Mouse (Mus musculus): ENCODE measurements around the gene Ttll5. TPM values are rescaled to one million over a fixed set of nuclear protein-coding genes. Genes with fewer than 3 reads are reported as not detected.

The Ttll5 gene
- total and polyA plus RNA-seq, 3 experiments, result 12.5 to 27.4 (median 26.1) TPM

DNA sequence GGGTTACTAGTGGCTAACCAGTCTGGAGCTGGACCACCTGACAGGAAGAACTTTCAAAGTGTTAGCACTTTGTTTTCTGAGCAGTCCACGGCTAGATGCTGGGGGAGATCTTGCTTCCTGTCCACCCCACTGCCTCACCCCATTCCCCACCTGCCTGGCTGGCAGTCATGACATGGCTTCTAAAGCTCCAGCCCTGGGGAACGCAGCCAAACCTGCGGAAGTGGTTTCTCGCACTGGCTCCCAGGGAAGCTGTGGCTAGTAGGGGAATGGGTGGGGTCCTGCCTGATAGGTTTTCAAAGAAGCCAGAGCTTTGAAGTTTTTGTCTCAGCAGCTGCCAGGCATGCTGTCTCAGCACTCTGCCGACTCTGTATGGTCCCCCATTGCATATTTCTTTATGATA lies 145.1 kb downstream of the Ttll5 start:
- no peak for DNase-seq

DNA sequence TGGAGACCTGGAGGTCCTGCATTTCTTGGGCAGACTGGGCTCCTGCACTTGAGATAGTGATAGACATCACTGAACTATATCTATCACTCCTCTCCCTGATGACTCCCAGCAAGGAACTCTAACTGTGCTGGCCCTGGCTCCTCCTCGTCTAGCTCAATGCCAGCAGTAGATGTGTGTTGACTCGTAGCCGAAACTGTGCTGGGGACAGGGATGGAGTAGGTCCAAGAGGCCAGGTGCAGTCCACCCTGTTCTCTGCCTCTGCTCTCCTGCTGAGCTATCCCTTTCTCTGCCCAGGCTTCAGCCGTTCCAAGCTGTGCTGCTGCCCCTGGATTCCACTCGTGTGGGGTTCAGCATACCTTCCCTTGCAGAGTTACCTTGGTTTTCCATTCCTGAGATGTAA lies 145.7 kb downstream of the Ttll5 start:
- no peak for DNase-seq

DNA sequence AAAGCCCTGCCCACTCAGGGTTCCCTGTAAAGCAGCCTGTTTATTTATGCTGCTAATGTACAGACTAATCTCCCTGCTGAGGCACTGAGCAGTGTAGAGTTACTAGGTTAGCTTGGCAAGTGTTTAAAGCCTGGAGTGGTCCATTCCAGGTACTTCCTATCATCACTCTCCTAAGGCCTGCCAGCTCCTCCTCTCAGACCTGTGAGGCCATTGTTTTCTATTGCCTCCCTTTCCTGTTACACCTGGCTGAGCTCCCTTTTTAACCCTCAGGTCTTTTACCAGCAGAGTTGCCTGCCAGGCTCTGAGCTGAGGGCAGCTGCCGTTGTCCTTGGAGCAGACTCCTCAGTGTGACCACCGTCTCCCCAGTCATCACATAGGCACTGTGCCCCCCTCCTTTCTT lies 146.3 kb downstream of the Ttll5 start:
- DNase-seq, result no peak

DNA sequence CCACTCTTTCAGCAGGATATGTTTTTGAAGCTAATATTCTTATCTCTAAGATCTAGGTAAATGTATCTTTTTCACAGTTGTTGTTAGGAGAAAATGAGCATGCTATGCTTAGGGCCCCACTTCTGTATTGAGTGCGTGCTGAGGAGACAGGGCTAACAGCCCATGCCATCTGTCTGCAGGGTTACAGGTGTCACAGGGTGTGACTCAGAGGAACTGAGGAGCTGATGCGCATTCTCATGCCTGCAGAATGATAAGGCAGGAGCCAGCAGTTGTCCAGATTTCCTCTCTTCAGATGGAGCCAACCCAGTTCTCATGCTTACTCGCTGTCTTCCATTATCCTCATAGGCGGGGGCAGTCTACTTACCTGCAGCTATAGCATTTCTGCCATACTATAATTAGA lies 147.2 kb downstream of the Ttll5 start:
- no peak for DNase-seq

DNA sequence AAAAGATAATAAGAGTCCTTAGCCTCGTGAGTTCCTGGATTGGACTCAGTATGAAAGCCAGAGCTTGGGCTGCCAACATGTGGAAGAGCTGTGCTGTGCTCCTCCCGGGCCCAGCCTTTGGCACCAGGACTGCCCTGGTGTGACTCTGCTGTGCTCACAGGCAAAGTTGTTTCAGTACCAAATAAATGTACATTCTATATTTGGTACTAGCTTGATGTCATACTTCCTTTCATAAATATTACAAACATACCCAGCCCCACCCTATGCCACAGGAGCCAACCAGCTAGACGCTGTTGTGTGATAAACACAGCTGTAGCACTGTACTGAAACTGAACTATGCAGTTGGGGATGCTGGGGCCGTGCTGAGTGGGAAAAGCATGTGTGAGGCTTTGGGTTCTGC lies 149.1 kb downstream of the Ttll5 start:
- no peak for DNase-seq

DNA sequence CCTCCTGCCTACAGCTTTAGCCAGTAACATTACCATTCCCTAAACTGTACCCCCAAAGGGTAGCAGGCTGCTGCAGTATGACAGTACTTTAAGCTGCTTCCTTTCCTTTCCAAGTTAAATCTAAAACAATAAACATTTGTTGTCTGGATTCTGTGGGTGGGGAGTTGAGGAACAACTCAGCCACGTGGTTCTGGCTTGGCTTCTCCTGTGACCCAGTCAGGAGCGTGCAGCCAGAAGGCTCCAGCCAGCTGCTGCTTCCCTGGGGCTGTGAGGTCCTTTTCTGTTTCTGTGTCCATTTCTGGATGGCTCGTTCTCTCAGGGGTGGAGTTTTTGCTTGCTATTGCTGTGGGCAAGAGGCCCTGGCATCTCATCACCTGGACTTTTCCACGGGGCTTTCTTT lies 149.6 kb downstream of the Ttll5 start:
- no peak for DNase-seq

DNA sequence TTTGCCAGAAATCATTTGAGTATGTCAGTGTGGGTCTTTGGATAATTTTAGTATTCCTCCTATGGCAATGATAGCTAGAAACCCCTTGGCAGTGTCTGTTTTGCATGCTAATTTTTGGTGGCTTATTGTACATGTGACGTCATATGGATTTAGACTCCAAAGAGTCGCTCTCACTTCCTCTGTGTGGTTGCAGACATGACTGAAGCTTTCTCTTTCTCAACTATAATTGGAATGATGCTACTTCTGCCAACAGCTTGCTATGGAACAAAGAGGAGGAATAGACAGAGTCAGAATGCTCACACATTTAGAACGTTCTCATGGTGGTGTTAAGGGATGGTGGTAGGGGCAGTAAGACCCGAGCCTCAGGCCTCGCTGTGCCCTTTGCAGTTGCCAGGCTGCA lies 155.5 kb downstream of the Ttll5 start:
- DNase-seq, result no peak

DNA sequence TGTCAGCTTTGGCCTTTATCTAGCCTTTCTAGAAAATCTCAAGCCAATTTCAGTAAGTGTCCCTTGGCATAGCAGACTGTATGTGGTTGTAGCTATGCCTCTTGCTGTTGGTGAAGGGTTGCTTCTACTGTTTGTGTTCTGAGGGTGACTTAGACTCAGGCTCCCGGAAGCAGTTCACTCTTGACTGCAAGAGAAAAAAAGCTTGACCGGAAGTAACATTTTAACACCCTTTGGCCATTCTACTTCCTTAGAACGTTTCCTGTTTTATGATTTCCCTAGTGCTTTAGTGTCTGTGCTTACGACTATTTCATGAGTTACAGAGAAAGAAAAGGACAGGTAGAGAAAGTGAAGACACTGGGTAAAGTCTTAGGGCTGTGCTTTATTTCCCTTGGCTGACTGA lies 161.1 kb downstream of the Ttll5 start:
- no peak for DNase-seq

DNA sequence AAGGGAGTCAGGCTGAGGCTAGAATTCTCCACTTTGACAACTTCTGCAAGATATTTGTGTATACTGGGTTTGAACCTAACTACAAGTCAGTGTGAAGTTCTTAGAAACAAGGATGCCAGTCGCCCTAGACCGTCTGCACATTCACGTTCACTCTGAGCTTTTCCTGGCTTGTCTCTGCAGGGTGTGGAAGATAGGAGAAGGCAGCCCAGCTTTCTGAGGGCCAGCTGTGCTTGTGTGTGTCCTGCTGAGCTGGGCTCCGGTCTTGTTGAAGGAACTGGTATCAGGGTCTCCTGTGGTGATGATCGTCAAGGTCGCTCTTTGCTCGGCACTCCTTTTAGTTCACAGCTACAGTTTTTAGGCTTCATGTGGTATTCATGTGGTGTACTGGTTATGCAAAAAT lies 161.6 kb downstream of the Ttll5 start:
- no peak for DNase-seq

DNA sequence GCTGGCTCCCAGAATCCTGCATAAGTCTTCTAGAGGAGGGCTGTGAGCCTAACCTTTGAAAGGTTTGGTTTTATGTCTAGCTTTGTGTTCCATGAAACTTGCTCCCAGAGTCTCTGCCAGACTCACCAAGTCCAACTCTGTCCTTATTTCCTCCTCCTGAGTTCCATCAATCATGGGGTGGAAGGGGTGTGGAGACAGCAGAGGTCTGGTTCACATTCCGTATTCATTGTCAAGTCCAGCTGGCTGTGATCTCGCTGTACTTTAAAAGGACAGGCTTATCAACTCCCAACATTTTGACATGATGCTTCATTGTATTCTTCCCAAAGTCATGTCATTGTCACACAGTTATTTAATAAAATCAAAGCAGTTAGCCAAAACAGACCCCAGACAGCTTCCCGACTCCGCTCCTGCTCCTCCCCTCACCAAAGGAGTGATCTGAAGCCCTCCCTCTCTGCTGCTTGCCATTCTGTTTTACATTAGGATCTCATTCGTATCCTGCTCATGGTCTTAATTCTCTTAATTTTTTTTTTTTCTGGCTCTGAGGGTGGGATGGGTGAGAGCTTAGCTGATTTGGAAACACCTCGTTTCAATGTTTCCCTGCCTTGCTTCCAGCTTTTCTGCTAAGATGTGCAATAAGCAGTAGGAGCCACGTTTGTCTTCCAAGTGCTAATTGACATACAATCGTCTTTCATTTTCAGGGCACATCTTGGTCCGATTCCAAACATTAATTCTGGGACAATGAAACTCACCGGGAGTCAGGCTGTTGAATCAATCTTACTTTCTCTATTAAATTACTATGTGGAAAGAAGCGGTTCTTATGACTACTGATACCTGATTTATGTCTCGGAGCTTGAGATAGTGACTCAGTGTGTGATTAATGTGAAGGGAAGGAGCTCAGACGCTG lies 162.3 kb downstream of the Ttll5 start:
- DNase-seq, result peak; percentile 14

DNA sequence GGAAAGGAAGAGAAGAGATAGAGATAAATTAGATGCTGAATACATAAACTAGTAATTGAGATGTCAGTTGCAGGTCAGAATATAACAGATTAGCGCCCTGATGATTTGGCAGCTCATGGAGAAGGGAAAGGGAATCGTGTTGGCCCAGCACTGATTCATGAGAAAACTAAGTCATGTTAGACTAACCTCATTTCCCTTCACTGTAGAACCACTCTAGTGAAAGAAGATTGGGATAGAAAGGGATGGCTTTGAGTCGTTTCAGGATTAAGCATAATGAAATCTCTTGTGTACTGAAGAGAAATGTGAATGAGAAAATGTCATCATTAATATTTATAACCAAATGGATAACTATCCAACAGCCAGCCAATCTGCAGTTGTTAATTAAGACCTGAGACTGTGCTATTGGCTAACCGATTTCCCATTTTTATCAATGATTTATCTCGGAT lies 163.0 kb downstream of the Ttll5 start:
- DNase-seq, result no peak

DNA sequence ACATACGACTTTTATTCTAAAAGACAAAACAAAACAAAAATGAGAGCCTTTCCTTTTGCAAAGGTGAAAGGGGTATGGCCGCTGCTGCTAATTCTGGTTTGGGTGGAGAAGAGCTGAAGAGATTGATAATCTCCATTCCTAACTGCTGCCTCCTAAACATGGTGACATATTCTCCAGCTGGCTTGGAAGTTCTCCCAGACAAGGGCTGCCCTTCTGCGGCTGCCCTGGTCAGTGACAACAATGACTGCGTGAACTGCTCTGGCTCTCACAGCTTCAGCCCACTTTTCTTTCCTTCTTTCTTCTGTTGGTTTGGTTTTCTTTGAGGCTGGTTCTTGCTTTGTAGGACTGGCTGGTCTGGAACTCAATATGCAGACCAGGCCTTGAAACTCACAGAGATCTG lies 163.7 kb downstream of the Ttll5 start:
- no peak for DNase-seq

DNA sequence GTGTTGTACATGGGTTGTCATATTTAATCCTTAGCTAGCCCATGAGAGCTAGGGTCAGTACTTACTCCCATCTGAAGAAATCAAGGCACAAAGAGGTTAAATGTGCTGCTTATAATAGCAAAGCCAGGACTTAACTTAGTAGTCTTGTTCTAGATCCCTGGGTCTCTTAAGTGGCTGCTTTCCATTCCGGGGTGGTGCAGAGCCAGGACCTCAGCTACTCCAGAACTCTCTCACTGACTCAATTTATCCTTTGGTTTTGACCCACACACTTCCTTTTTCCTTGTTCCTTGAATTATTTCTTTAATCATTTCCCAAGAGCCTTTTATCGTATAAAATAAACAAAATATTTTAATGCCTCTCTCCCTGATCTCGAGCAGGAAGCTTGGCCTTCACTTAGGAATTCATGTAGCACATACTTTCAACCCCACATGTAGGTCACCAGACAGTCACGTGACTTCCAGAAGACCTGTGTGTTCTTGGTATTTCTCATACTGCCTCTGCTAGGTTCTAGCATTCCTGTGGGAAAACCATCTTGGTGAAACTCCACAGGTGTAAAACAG lies 164.4 kb downstream of the Ttll5 start:
- DNase-seq, result no peak

DNA sequence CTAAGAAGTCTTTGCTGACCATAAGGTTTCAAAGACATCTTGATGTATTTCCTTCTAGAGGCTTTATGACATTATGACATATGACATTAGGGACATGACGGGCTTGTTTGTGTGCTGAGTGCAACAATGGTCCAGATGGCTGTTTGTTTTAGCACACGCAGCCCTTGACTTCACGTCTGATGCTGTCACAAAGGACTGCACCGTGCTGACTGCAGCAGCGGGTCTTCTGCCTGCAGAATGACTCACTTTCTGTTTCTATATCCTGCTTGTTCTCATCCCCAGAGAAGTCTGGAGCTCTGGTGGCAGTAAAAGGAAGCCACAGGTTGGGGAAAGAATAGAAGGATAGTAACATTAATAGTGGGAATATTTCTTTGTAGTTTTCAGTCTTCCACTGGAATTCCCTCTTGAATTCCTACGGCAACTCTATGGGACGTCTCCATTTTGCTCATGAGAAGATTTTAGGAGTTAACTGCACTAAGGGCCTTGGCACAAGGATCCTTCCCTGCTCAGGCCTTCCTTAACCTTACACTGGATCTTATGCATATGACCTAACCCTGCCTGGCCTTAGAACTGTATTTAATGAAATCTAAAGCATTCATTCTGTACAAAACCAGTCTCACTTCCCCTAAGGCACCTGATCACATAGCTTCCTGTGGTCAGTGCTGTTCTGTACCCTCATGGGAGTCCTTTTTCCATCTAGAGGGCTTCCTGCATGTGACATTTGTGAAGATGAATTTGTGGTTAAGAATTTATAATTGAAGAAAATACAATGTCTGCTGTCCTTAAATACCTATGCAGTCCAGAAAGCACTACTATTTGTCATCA lies 167.8 kb downstream of the Ttll5 start:
- no peak for DNase-seq

DNA sequence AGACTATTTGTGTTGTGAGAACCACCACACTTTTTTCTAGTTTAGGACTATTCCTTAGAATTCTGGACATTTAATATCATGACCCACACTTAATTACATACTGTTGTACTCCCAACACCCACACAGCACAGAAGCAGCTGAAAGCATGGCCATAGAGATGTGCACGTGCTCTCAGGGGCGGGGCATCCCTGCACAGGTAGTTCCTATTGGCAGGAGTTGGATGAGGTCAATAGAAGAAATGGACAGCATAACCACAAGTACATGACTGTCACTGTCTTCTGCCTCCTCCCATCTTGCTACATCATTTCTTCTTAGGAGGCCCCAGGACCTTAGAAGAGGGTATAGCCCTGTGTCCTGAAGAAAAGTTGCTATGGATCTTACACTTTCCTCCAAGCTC lies 168.4 kb downstream of the Ttll5 start:
- DNase-seq, result no peak

DNA sequence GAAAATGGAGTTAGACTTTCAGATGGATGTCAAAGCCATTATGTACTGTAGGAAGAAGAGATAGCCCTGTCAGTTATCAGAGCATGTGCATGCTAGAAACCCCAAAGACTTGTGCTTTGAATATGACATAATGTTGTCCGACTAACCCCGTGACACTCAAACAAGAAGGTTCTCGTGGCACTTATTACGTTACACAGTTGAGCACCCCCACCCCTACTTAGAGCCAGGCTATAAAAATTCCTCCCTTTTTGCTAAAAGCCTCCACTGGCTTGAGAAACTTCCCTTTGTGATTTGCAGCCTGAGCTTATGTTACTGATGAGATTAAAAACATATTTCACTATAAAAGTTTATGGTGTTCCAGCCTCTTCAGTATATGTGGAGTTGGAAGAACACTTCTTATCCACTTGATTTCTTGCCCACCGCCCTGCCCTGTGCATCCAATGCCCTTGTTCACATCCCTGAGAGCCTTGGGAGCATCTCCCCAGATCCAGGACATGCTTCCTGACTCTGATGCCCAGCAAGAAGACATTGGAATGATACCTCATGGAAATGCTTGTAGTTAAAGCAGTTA lies 169.4 kb downstream of the Ttll5 start:
- no peak for DNase-seq

DNA sequence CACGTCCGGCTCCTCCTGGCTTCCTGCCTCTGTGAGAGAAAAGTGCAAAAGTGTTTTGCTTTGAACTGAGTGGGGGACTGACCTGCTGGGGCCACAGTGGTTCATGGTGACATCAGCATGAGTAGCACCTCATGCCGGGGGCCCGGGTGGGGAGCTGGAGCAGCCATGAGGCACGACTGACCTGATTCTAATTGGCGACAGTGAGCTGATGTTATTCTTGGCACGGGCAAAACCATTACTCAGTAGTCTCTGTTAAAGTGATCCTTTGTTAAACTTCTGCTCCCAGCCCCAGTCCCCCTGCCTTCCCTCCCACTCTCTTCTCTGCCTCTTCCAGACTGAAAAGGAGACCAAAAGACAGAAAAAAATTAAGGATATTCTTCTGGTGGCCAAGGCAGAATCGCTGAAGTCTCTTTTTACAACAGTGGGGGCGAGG lies 176.2 kb downstream of the Ttll5 start:
- DNase-seq, result peak; percentile 86

DNA sequence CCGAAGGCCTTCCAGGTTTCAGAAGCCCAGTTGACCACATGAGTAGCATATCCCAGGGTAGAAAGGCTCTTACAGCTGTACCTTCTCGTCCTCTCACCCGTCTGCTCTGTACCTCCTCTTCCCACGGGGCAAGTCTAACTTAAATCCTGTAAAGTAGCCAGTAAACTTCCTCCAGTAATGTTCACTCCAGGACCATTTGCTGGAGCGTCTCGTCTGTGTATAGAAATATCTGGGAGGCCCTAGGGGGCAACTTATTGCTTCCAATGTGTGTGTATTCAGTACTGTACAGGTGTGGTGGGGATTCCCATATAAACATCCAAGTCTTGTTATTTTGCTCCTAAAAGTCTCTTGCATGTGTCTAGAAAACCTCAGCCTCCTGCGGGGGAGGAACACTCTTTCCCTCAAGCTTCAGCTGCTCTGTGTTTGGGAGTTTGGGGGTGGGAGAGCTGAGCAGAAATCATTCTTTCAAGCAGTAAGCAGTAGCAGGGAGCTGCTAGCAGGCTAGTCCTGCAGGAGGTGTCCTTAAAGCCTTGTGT lies 176.7 kb downstream of the Ttll5 start:
- peak; percentile 18 for DNase-seq

DNA sequence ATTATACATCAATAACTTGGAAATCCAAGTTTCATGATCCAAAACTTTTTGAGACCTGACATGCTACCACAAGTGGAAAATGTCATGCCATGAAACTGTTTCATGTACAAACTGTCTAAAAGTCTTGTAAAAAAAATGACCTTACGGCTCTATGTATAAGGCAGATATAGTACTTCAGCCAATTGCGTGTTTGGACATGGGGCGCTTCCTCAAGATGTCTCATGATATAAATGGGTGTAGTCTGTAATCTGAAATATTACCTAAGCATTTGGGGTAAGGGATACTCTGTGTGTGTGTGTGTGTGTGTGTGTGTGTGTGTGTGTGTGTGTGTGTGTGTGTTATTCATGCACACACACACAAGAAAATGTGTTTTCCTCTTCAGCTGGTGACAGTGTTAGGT lies 180.2 kb downstream of the Ttll5 start:
- DNase-seq, result no peak

DNA sequence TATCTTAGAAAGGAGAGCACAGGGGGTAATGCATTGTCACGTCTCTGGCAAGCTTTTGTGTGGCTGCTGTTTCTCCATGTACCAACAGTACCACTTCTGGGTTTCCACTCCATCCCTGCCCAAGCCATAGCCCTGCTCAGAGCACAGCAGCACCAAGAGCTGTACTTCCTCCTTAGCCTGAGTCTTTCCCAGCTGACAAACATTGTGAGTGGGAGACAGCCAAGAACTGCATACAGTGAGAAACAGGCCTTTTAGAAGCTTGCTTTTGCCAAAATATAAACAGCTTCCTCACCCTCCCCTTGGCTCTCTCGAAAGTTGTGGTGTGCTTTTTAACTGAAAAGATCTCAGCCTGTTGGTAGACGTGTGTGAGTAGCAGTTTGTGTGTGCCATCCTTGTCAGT lies 182.9 kb downstream of the Ttll5 start:
- DNase-seq, result no peak

DNA sequence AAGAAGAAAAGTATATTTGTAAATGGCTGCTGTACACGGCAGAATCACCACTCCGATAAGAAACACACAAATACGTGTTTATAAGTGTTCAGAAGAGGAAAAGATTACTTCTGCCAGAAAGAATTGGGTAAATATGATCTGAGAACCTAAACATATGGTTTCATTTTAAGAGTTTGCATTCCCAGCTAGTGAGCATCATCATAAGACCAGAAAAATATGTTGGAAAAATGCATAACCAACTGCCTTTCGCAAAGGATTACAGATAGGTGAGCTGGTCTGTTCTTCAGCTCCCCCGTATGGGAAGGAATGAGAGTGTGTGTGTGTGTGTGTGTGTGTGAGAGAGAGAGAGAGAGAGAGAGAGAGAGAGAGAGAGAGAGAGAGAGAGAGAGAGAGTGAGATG lies 186.2 kb downstream of the Ttll5 start:
- no peak for DNase-seq

DNA sequence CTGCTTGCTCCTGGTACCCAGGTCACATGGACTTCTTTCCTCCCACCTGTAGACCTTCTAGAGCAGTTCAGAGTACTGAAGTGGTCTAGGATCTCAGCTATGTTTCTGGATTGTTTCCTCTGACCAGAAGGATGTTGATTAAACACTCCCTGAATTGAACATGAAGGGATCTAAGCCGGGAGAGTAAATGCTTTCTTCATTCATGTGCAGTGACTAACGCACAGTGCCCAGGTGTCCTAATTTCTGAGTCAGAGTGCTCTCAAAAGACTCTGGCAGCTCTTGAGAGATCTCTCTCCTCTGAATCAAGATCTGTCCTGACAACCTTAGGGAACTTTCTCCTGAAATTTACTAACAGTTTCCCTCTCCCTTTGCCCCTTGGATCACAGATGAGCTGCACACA lies 187.7 kb downstream of the Ttll5 start:
- DNase-seq, result no peak
